Mouse (Mus musculus) hindbrain, embryonic 14.5 days (tissue): ENCODE measurements at regions not wholly inside any gene's neighbourhood (a gene's known extent, or its start where the extent isn't known, plus 50 kb on each side); places are given as distances from the start of the nearest gene placed in this dataset.

ENCODE experiments used
- ATAC-seq: fragments of 200-750 bp; cut with Nextera tagmentation; 2 replicates; pipeline ENCODE4 v1.8.0; 2017; ENCODE audit warnings: moderate number of reproducible peaks, mild to moderate bottlenecking, moderate TSS enrichment, moderate library complexity; ENCODE audit not compliant: low FRiP score
- DNase-seq: peaks from one replicate; pipeline ENCODE4 v3.0.0-alpha.2; 2015; ENCODE audit warnings: low spot score
- H3K27ac ChIP-seq: fragments of 300-500 bp; sonication (generic); 2 replicates; pipeline ENCODE4 v1.5.1; 2014; ENCODE audit warnings: mild to moderate bottlenecking, moderate library complexity
- H3K27me3 ChIP-seq: fragments of 300-500 bp; sonication (generic); 2 replicates; pipeline ENCODE4 v1.6.1; 2014; ENCODE audit warnings: mild to moderate bottlenecking, low read length, mixed read lengths; ENCODE audit not compliant: control insufficient read depth, insufficient read depth
- H3K36me3 ChIP-seq: fragments of 300-500 bp; sonication (generic); replicated peaks from 2 replicates; pipeline ENCODE4 v1.6.1; 2014; ENCODE audit not compliant: control insufficient read depth, insufficient read depth
- H3K4me1 ChIP-seq: fragments of 300-500 bp; sonication (generic); replicated peaks from 2 replicates; pipeline ENCODE4 v1.6.1; 2014; ENCODE audit warnings: antibody characterized with exemption, low read length, mixed read lengths; ENCODE audit not compliant: control insufficient read depth, insufficient read depth
- H3K4me2 ChIP-seq: fragments of 300-500 bp; sonication (generic); replicated peaks from 2 replicates; pipeline ENCODE4 v1.6.1; 2014; ENCODE audit warnings: mild to moderate bottlenecking, moderate library complexity
- H3K4me3 ChIP-seq: fragments of 300-500 bp; sonication (generic); replicated peaks from 2 replicates; pipeline ENCODE4 v1.5.1; 2014; ENCODE audit warnings: mild to moderate bottlenecking, low read length
- H3K9ac ChIP-seq: fragments of 300-500 bp; sonication (generic); 2 replicates; pipeline ENCODE4 v1.6.1; 2014
- H3K9me3 ChIP-seq: fragments of 300-500 bp; sonication (generic); 2 replicates; pipeline ENCODE4 v1.6.1; 2016; ENCODE audit warnings: low read length; ENCODE audit not compliant: control insufficient read depth
- WGBS: fragments of 180-500 bp; shearing (Covaris S2); extraction: QIAGEN DNeasy Blood & Tissue Kit; methylation state at CpG from one replicate; pipeline ENCODE4 v1.1.7; 2014; 5-methylcytosine and 5-hydroxymethylcytosine counted together

GRCm38 (mm10) chr9:63838996-63839772 lies 81.4 kb upstream of the Smad3 start:
- H3K4me1 ChIP-seq = no peaks in the 10 kb centered on the region
- 90% methylated on average over 14 of the region's 14 CpGs for WGBS
- no peak overlapping the region for H3K4me3 ChIP-seq
- no peak overlapping the region for H3K9ac ChIP-seq
- H3K4me2 ChIP-seq = no peak overlapping the region
- DNase-seq = no peak
- no peak for ATAC-seq
- H3K36me3 ChIP-seq = no peaks in the 10 kb centered on the region
- no peaks in the 10 kb centered on the region for H3K27me3 ChIP-seq
- H3K27ac ChIP-seq = no peak overlapping the region
- no peaks in the 10 kb centered on the region for H3K9me3 ChIP-seq

DNA sequence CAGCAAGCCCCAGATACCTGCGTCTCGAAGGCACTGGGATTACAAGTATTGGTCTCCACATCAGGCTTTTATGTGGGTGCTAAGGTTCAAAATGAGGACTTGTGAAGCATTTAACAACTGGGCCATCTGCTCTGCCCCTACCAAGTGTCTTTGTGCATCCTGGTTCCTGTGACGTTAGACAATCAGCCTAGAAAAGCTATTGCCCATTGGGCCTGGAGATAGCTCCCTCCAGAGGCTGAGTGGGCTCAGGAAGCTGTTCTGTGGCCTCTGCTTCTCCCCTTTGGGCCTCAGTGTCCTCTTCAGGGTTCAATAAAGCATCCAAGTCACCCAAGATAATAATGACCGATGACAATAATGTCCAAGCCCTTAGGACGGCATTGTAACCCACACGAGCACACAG lies 79.8 kb upstream of the Smad3 start:
- Histone ChIP-seq H3K9me3 (no peaks in the 10 kb centered on the region), H3K9ac (no peak overlapping the region), H3K4me3 (no peak overlapping the region), H3K36me3 (no peaks in the 10 kb centered on the region), H3K27ac (no peak overlapping the region), H3K4me1 (no peaks in the 10 kb centered on the region), H3K4me2 (no peak overlapping the region), H3K27me3 (no peaks in the 10 kb centered on the region)
- DNase-seq (no peak), ATAC-seq (no peak)
- 76% methylated on average over 6 of the region's 6 CpGs for WGBS

GRCm38 (mm10) chr9:63836565-63837284 lies 78.9 kb upstream of the Smad3 start:
- ATAC-seq (no peak), DNase-seq (no peak)
- Histone ChIP-seq H3K36me3 (no peaks in the 10 kb centered on the region), H3K4me1 (no peaks in the 10 kb centered on the region), H3K27ac (no peak overlapping the region), H3K9ac (no peak overlapping the region), H3K4me3 (no peak overlapping the region), H3K27me3 (no peaks in the 10 kb centered on the region), H3K9me3 (no peaks in the 10 kb centered on the region), H3K4me2 (no peak overlapping the region)
- WGBS = 67% methylated on average over 5 of the region's 5 CpGs

DNA sequence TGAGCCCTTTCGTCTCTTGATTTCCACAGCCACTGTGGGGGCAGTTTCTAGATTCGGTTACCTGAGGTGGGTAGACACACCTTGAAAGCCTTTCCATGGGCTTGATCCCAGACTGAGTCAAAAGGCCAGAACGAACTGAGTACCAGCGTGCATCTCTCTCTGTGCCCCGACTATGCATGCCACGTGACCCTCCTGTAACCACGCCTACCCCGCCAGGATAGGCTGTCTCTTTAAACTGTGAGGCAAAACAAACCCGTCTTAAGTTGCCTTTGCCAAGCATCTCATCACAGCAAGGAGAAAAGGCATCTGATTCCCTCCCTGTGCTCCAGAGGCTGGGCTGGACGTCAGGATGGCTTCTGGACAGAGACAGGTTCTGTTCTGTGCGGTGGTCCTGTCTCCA lies 78.2 kb upstream of the Smad3 start:
- Histone ChIP-seq H3K27me3 (no peaks in the 10 kb centered on the region), H3K4me2 (no peak overlapping the region), H3K4me3 (no peak overlapping the region), H3K36me3 (no peaks in the 10 kb centered on the region), H3K27ac (no peak overlapping the region), H3K9ac (no peak overlapping the region), H3K9me3 (no peaks in the 10 kb centered on the region), H3K4me1 (no peaks in the 10 kb centered on the region)
- DNase-seq = no peak
- no peak for ATAC-seq
- 50% methylated on average over 11 of the region's 11 CpGs for WGBS

DNA sequence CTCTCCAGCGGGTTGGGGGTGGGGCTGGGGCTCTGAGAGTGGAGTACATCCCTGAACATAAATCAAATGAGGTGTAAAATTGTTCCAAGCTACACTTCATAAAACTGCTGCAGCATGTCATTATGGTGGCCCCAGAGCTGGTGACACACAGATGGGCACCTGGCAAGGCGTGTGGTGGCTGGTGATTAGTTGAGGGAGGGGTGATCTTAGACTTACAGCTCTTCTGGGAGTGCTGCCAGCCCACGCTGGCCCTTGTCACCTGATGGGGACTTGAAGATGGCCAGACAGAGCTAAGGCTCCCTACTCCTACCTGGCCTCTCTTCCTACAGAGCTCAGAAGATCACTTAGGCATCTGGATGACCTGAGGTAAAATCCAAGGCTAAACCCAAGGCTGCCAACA lies 76.6 kb upstream of the Smad3 start:
- 76% methylated on average over 3 of the region's 3 CpGs for WGBS
- Histone ChIP-seq H3K9me3 (no peaks in the 10 kb centered on the region), H3K4me3 (no peak overlapping the region), H3K27me3 (no peaks in the 10 kb centered on the region), H3K36me3 (no peaks in the 10 kb centered on the region), H3K4me1 (no peaks in the 10 kb centered on the region), H3K4me2 (no peak overlapping the region), H3K9ac (no peak overlapping the region), H3K27ac (no peak overlapping the region)
- ATAC-seq (no peak), DNase-seq (no peak)

DNA sequence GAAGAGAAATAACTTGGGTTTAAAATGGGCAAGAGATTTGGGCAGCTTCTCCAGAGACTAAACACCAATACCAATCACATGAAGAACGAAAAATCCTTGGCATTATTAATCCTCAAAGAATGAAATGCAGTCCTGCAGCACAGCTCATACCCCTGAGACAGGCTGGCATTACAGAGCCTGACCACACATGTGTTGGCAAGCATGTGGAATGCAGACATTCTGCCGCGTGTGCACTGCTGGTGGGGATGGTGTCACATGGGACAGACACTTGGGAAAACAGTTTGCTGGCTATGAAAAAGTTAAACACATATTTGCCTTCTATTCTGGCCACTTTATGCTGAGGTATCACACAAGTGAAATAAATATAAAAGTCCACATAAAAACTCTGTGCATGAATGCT lies 60.4 kb upstream of the Smad3 start:
- 79% methylated on average over 3 of the region's 3 CpGs for WGBS
- H3K9ac ChIP-seq = no peak overlapping the region
- H3K27ac ChIP-seq = no peak overlapping the region
- DNase-seq (no peak), ATAC-seq (no peak)
- no peaks in the 10 kb centered on the region for H3K36me3 ChIP-seq
- no peaks in the 10 kb centered on the region for H3K9me3 ChIP-seq
- H3K4me1 ChIP-seq = no peaks in the 10 kb centered on the region
- H3K4me2 ChIP-seq = no peak overlapping the region
- no peaks in the 10 kb centered on the region for H3K27me3 ChIP-seq
- no peak overlapping the region for H3K4me3 ChIP-seq

DNA sequence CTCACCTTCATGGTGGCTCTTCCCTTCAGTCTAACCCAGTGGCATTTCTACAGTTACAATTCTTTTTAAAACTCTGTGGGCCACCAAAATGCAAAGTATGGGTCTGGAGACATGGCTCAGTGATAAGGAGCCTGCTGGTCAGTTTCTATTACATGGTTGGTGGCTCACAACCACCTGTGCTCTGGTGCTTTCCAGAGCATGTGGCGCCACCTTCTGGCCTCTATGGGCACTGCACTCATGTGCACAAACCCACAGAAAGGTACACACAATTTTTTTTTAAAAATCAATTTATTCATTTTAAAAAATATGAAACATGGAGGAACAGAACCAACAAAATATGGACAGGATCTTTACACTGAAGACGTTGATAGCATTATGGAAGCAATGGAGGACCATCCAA lies 58.7 kb upstream of the Smad3 start:
- whole genome bisulfite sequencing = 72% methylated on average over 2 of the region's 2 CpGs
- H3K9me3 ChIP-seq = no peaks in the 10 kb centered on the region
- H3K9ac ChIP-seq = no peak overlapping the region
- ATAC-seq (no peak), DNase-seq (no peak)
- no peak overlapping the region for H3K4me2 ChIP-seq
- H3K4me3 ChIP-seq = no peak overlapping the region
- H3K27ac ChIP-seq = no peak overlapping the region
- no peaks in the 10 kb centered on the region for H3K4me1 ChIP-seq
- H3K27me3 ChIP-seq = no peaks in the 10 kb centered on the region
- no peaks in the 10 kb centered on the region for H3K36me3 ChIP-seq

GRCm38 (mm10) chr9:63809901-63810587 lies 52.2 kb upstream of the Smad3 start:
- no peaks in the 10 kb centered on the region for H3K36me3 ChIP-seq
- H3K4me3 ChIP-seq = no peak overlapping the region
- ATAC-seq = no peak
- no peak for DNase-seq
- no peak overlapping the region for H3K27ac ChIP-seq
- no peak overlapping the region for H3K9ac ChIP-seq
- no peaks in the 10 kb centered on the region for H3K27me3 ChIP-seq
- H3K4me1 ChIP-seq = no peaks in the 10 kb centered on the region
- no peak overlapping the region for H3K4me2 ChIP-seq
- no peaks in the 10 kb centered on the region for H3K9me3 ChIP-seq
- WGBS = 40% methylated on average over 3 of the region's 3 CpGs
